Mouse (Mus musculus) stomach, postnatal 0 days (tissue): ENCODE measurements around the gene Galnt4. TPM values are rescaled to one million over a fixed set of nuclear protein-coding genes. Genes with fewer than 3 reads are reported as not detected.
A peak's percentile ranks its signal among the peaks of the same experiment; 100 is the strongest.

ENCODE experiments used
- ATAC-seq: fragments of 200-750 bp; cut with Nextera tagmentation; 2 replicates; pipeline ENCODE4 v1.8.0; 2017; ENCODE audit not compliant: low FRiP score, low TSS enrichment
- DNase-seq: peaks from one replicate; pipeline ENCODE4 v3.0.0-alpha.2; 2016; ENCODE audit warnings: low spot score
- H3K27ac ChIP-seq: fragments of 300-500 bp; sonication (generic); replicated peaks from 2 replicates; pipeline ENCODE4 v1.5.1; 2014; ENCODE audit warnings: mild to moderate bottlenecking, control low read depth
- H3K27me3 ChIP-seq: fragments of 300-500 bp; sonication (generic); 2 replicates; pipeline ENCODE4 v1.6.1; 2014; ENCODE audit warnings: low read length; ENCODE audit not compliant: control insufficient read depth, insufficient read depth
- H3K36me3 ChIP-seq: fragments of 300-500 bp; sonication (generic); 2 replicates; pipeline ENCODE4 v1.6.1; 2014; ENCODE audit warnings: low read length, mixed read lengths; ENCODE audit not compliant: control insufficient read depth, insufficient read depth
- H3K4me1 ChIP-seq: fragments of 300-500 bp; sonication (generic); replicated peaks from 2 replicates; pipeline ENCODE4 v1.6.1; 2014; ENCODE audit warnings: antibody characterized with exemption; ENCODE audit not compliant: control insufficient read depth, insufficient read depth
- H3K4me2 ChIP-seq: fragments of 300-500 bp; sonication (generic); replicated peaks from 2 replicates; pipeline ENCODE4 v1.6.1; 2014; ENCODE audit warnings: low read depth, mild to moderate bottlenecking, control low read depth, moderate library complexity
- H3K4me3 ChIP-seq: fragments of 300-500 bp; sonication (generic); 2 replicates; pipeline ENCODE4 v1.5.1; 2014; ENCODE audit warnings: low read depth, low read length, control low read depth
- H3K9ac ChIP-seq: fragments of 300-500 bp; sonication (generic); 2 replicates; pipeline ENCODE4 v1.6.1; 2014; ENCODE audit warnings: mild to moderate bottlenecking, low read length, control low read depth, mixed read lengths
- H3K9me3 ChIP-seq: fragments of 300-500 bp; sonication (generic); 2 replicates; pipeline ENCODE4 v1.6.1; 2016; ENCODE audit warnings: low read length; ENCODE audit not compliant: control insufficient read depth
- CTCF ChIP-seq: IDR thresholded peaks from 2 replicates; pipeline ENCODE4 v1.5.1; 2016; ENCODE audit warnings: antibody characterized with exemption, low read depth, mild to moderate bottlenecking, moderate library complexity
- EP300 ChIP-seq: optimal IDR thresholded peaks from 2 replicates; pipeline ENCODE3; 2016; ENCODE audit warnings: antibody characterized with exemption
- WGBS: fragments of 180-500 bp; shearing (Covaris S2); extraction: QIAGEN DNeasy Blood & Tissue Kit; methylation state at CpG from one replicate; pipeline ENCODE4 v1.1.7; 2014; 5-methylcytosine and 5-hydroxymethylcytosine counted together
- polyA plus RNA-seq: library from polyadenylated mRNA; unstranded; fragments of >200 nt; fragmentation: Nextera tagmentation; extraction: Ambion mirVana; gene quantifications from 2 replicates; pipeline ENCODE4 v1.2.1, GENCODE M21; 2015

The Galnt4 gene
- polyA plus RNA-seq, 1 experiment from 2014 or later, result 34.9 TPM

GRCm38 (mm10) chr10:99108431-99108982 is 548 bp downstream of the Galnt4 start:
- Histone ChIP-seq H3K9ac (peak overlapping the region; percentile 84), H3K36me3 (no peaks in the 10 kb centered on the region; the same call in 1 of the 2 replicates), H3K9me3 (no peaks in the 10 kb centered on the region), H3K4me3 (peak overlapping the region; percentile 93), H3K27me3 (no peaks in the 10 kb centered on the region), H3K27ac (peak overlapping the region; percentile 90), H3K4me2 (peak overlapping the region; percentile 70), H3K4me1 (0 out of 2 replicates have a peak, but pooled peaks cover 3% of the 10 kb centered on the region)
- DNase-seq (peak; percentile 45), ATAC-seq (peak; percentile 18; the same call in 1 of the 2 replicates)
- TF ChIP-seq EP300 (no peak), CTCF (peak; percentile 60)
- WGBS, result 26% methylated on average over 12 of the region's 12 CpGs

GRCm38 (mm10) chr10:99113533-99113932 is 5.6 kb downstream of the Galnt4 start:
- H3K36me3 ChIP-seq, result no peaks in the 10 kb centered on the region
- H3K27me3 ChIP-seq, result no peaks in the 10 kb centered on the region
- H3K9ac ChIP-seq, result no peak overlapping the region
- 0 out of 2 replicates have a peak overlapping the region, but pooled peaks have one; percentile 4 for H3K4me2 ChIP-seq
- no peaks in the 10 kb centered on the region for H3K9me3 ChIP-seq
- peaks cover 4% of the 10 kb centered on the region; the same call in 1 of the 2 replicates for H3K4me1 ChIP-seq
- H3K27ac ChIP-seq, result peak overlapping the region; percentile 79
- 29% methylated on average over 3 of the region's 3 CpGs for WGBS
- ATAC-seq (no peak), DNase-seq (no peak)
- no peak for TF ChIP-seq EP300
- no peak for TF ChIP-seq CTCF
- no peak overlapping the region for H3K4me3 ChIP-seq

GRCm38 (mm10) chr10:99114295-99114694 is 6.3 kb downstream of the Galnt4 start:
- DNase-seq (peak; percentile 61), ATAC-seq (peak; percentile 77)
- Histone ChIP-seq H3K9me3 (no peaks in the 10 kb centered on the region), H3K4me1 (peaks cover 6% of the 10 kb centered on the region; the same call in 1 of the 2 replicates), H3K27ac (peak overlapping the region; percentile 90), H3K9ac (0 out of 2 replicates have a peak overlapping the region, but pooled peaks have one; percentile 18), H3K36me3 (no peaks in the 10 kb centered on the region), H3K4me2 (no peak overlapping the region), H3K4me3 (no peak overlapping the region), H3K27me3 (no peaks in the 10 kb centered on the region)
- no peak for TF ChIP-seq CTCF
- no peak for TF ChIP-seq EP300
- WGBS, result 54% methylated on average over 8 of the region's 8 CpGs

GRCm38 (mm10) chr10:99115471-99116236 is 7.7 kb downstream of the Galnt4 start:
- ATAC-seq (no peak), DNase-seq (peak; percentile 39)
- no peak overlapping the region for H3K4me2 ChIP-seq
- no peak overlapping the region for H3K9ac ChIP-seq
- H3K4me3 ChIP-seq, result no peak overlapping the region
- H3K36me3 ChIP-seq, result no peaks in the 10 kb centered on the region
- no peaks in the 10 kb centered on the region for H3K27me3 ChIP-seq
- peaks cover 6% of the 10 kb centered on the region; the same call in 1 of the 2 replicates for H3K4me1 ChIP-seq
- H3K9me3 ChIP-seq, result no peaks in the 10 kb centered on the region
- WGBS, result 48% methylated on average over 18 of the region's 18 CpGs
- TF ChIP-seq EP300, result no peak
- no peak for TF ChIP-seq CTCF
- H3K27ac ChIP-seq, result peak overlapping the region; percentile 49

GRCm38 (mm10) chr10:99116237-99116632 is 8.3 kb downstream of the Galnt4 start:
- Histone ChIP-seq H3K4me2 (no peak overlapping the region), H3K27me3 (no peaks in the 10 kb centered on the region), H3K9ac (no peak overlapping the region), H3K9me3 (no peaks in the 10 kb centered on the region), H3K4me1 (peaks cover 6% of the 10 kb centered on the region; the same call in 1 of the 2 replicates), H3K36me3 (no peaks in the 10 kb centered on the region), H3K4me3 (no peak overlapping the region), H3K27ac (peak overlapping the region; percentile 49)
- ATAC-seq (no peak), DNase-seq (no peak)
- TF ChIP-seq CTCF (no peak), EP300 (no peak)
- 51% methylated on average over 8 of the region's 8 CpGs for WGBS
